ENCODE assay signal across 8 mouse cellular contexts in the genomic region with DNA sequence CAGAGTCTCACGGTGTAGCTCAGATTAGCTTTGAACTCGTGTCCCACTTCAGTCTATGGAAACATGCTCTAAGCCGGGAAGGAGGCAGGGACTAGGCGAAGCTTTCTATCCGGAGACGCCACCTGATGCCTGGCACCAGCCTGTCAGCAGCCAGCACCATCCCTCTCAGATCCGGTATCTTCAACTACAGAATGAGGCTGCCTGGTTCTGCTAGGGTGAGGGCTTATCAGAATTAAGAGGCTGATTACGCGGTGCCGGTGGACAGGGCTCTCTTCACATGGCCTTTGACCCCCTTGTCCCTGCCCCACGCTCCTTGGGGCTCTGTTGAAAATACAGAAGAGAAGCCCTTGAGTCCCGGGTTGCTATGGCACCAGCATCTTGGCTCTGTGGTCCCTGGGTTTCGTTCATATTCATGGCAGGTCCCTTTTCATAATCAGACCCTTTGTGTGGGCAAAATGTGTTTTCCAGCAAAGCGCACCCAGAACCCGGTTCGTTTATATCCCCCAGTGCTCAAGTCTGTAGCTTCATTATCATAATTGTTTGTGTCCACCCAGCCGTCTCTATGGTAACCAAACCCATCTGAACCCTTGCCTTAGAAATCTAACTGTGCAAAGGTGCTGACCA. TPM values are rescaled to one million over a fixed set of nuclear protein-coding genes. Genes with fewer than 3 reads are reported as not detected.
DNase-seq lines count a peak whose midpoint lies in the region; ATAC-seq lines count a peak whose summit lies in the region.

No protein-coding gene starts in this region.

- peaks cover 15% of the 10 kb centered on the region for H3K4me1 ChIP-seq in kidney, embryonic 16.5 days (ENCODE audit: insufficient read depth, low read length)
- peaks cover 25% of the 10 kb centered on the region for H3K4me1 ChIP-seq in forebrain, embryonic 13.5 days

- H3K4me3 ChIP-seq in kidney, embryonic 16.5 days (ENCODE audit: low read length), result peak overlapping the region; percentile 79
- H3K4me3 ChIP-seq in forebrain, embryonic 13.5 days, result peak overlapping the region; percentile 72

- H3K36me3 ChIP-seq in kidney, embryonic 16.5 days (ENCODE audit: insufficient read depth, low read length), result peaks cover 19% of the 10 kb centered on the region
- peaks cover 22% of the 10 kb centered on the region for H3K36me3 ChIP-seq in forebrain, embryonic 13.5 days (ENCODE audit: poor library complexity, severe bottlenecking)

- H3K4me2 ChIP-seq in kidney, embryonic 16.5 days (replicated peaks; ENCODE audit: low read depth, low read length), result peak overlapping the region; percentile 91
- peak overlapping the region; percentile 88 for H3K4me2 ChIP-seq in forebrain, embryonic 13.5 days

- peak overlapping the region; percentile 84 for H3K9ac ChIP-seq in kidney, embryonic 16.5 days (replicated peaks; ENCODE audit: low read length)
- peak overlapping the region; percentile 87 for H3K9ac ChIP-seq in forebrain, embryonic 13.5 days

- no peak overlapping the region for H3K27ac ChIP-seq in kidney, embryonic 16.5 days (ENCODE audit: low read length)
- H3K27ac ChIP-seq in forebrain, embryonic 13.5 days, result peak overlapping the region; percentile 82

- no peaks in the 10 kb centered on the region for H3K27me3 ChIP-seq in kidney, embryonic 16.5 days (ENCODE audit: insufficient read depth, low read length)
- H3K27me3 ChIP-seq in forebrain, embryonic 13.5 days, result no peaks in the 10 kb centered on the region

- peak; percentile 10; the same call in 1 of the 2 replicates for ATAC-seq in kidney, embryonic 16.5 days (ENCODE audit: low FRiP score, low TSS enrichment)
- peak; percentile 62 for ATAC-seq in forebrain, embryonic 13.5 days

- WGBS in kidney, embryonic 16.5 days, result 27% methylated on average over 17 of the region's 17 CpGs
- WGBS in forebrain, embryonic 13.5 days, result 5% methylated on average over 17 of the region's 17 CpGs

- no peaks in the 10 kb centered on the region for H3K9me3 ChIP-seq in kidney, embryonic 16.5 days (ENCODE audit: low read length)
- no peaks in the 10 kb centered on the region for H3K9me3 ChIP-seq in forebrain, embryonic 13.5 days (replicated peaks)

- no peak for DNase-seq in kidney, postnatal 25 days
- DNase-seq in brain, embryonic 18.5 days (ENCODE audit: low read depth, low spot score), result peak; percentile 55
- peak; percentile 60 to 76 for DNase-seq in layer of hippocampus, adult 8-10 months (ENCODE audit: low spot score in 2 of 2)
- peak; percentile 19 for DNase-seq in lung, postnatal 10 days
- peak; percentile 39 for DNase-seq in right cerebral cortex, postnatal 4 days
- DNase-seq in ovary, postnatal 14 days (ENCODE audit: low spot score), result no peak

RNA-seq across cellular contexts. Expression of gene Trp53rka, which starts 0.6 kb away (rescaled TPM):
- 37.7 and 38.9 TPM in 2 replicates for polyA plus RNA-seq in kidney, embryonic 16.5 days (2015; fragmentation: Nextera tagmentation; extraction: Ambion mirVana)
- polyA plus RNA-seq in forebrain, embryonic 13.5 days (2015; fragmentation: Nextera tagmentation; extraction: Ambion mirVana), result 41.3 and 47.0 TPM in 2 replicates
- 10 to 100 TPM; 17.5 to 22.6 (median 20.5) TPM for total RNA-seq in layer of hippocampus, adult 8-10 months (2022)

RNA-seq across cellular contexts. Expression of gene Slc2a10, which starts 9.9 kb away (rescaled TPM):
- 8.3 TPM in 2 replicates for polyA plus RNA-seq in kidney, embryonic 16.5 days (2015; fragmentation: Nextera tagmentation; extraction: Ambion mirVana)
- polyA plus RNA-seq in forebrain, embryonic 13.5 days (2015; fragmentation: Nextera tagmentation; extraction: Ambion mirVana), result 2.7 and 2.8 TPM in 2 replicates
- 1 to 10 TPM; 1.2 to 2.0 (median 1.6) TPM for total RNA-seq in layer of hippocampus, adult 8-10 months (2022)

RNA-seq across cellular contexts. Expression of gene Slc13a3, which starts 20.7 kb away (rescaled TPM):
- 4.3 and 4.5 TPM in 2 replicates for polyA plus RNA-seq in kidney, embryonic 16.5 days (2015; fragmentation: Nextera tagmentation; extraction: Ambion mirVana)
- polyA plus RNA-seq in forebrain, embryonic 13.5 days (2015; fragmentation: Nextera tagmentation; extraction: Ambion mirVana), result 2.8 and 3.1 TPM in 2 replicates
- 10 to 100 TPM; 11.1 to 18.7 (median 13.8) TPM for total RNA-seq in layer of hippocampus, adult 8-10 months (2022)

Comparison
In these comparisons a context has a peak if more than half of its experiments do, and no peak if none do; other contexts are left out.
1. DNase-seq: peak in brain, embryonic 18.5 days (single experiment), layer of hippocampus, adult 8-10 months (2 of 2), lung, postnatal 10 days (single experiment) and right cerebral cortex, postnatal 4 days (single experiment); none in kidney, postnatal 25 days (0 of 2) and ovary, postnatal 14 days (single experiment).